Comparison of ENCODE assay signal across 14 mouse cellular contexts in genomic region chr15:25468478-25468877, GRCm38 (mm10).
"Had no signal": no experiment of that assay in that cellular context is flagged by ENCODE, and none has a peak within 500 bp of the region (broad histone marks: within the 10 kb centered on the region; RNA-seq: fewer than 3 reads in every experiment).

No protein-coding gene starts in this region.

- H3K4me2 ChIP-seq: limb, embryonic 13.5 days; liver, embryonic 12.5 days; midbrain, embryonic 12.5 days; neural tube, embryonic 15.5 days had no signal

- H3K9me3 ChIP-seq: limb, embryonic 13.5 days; liver, embryonic 12.5 days; midbrain, embryonic 12.5 days; neural tube, embryonic 15.5 days had no signal

- H3K27me3 ChIP-seq: limb, embryonic 13.5 days; liver, embryonic 12.5 days; midbrain, embryonic 12.5 days; neural tube, embryonic 15.5 days had no signal

- H3K4me1 ChIP-seq: liver, embryonic 12.5 days; midbrain, embryonic 12.5 days; neural tube, embryonic 15.5 days had no signal

- H3K36me3 ChIP-seq: limb, embryonic 13.5 days; liver, embryonic 12.5 days; midbrain, embryonic 12.5 days; neural tube, embryonic 15.5 days had no signal

- DNase-seq: kidney, adult 11 months; kidney, adult 9 months; kidney, postnatal 36 days; lung, embryonic 14.5 days; lung, postnatal 10 days; lung, postnatal 4 days; right cerebral cortex, adult 18-20 months had no signal

- H3K9ac ChIP-seq: limb, embryonic 13.5 days; liver, embryonic 12.5 days; lung, embryonic 14.5 days; midbrain, embryonic 12.5 days; neural tube, embryonic 15.5 days had no signal

- H3K27ac ChIP-seq: kidney, postnatal 0 days; limb, embryonic 13.5 days; liver, embryonic 12.5 days; midbrain, embryonic 12.5 days; neural tube, embryonic 15.5 days had no signal

- H3K4me3 ChIP-seq: limb, embryonic 13.5 days; liver, embryonic 12.5 days; megakaryocyte, embryonic 14.5 days; midbrain, embryonic 12.5 days; myocyte; neural tube, embryonic 15.5 days had no signal

- ATAC-seq: liver, embryonic 12.5 days had no signal
